Mouse (Mus musculus): ENCODE results near the gene Cyp2c37. TPM values are rescaled to one million over a fixed set of nuclear protein-coding genes. Genes with fewer than 3 reads are reported as not detected.
"Not testable (repeated sequence)": the region's sequence is repeated elsewhere in the genome, so short reads cannot be mapped to it uniquely, and the experiment has no call there.

The Cyp2c37 gene
- polyA plus RNA-seq (2012; rRNA removed) = not detected in 2 replicates

- DNase-seq (ENCODE audit: low read depth, low spot score) = not testable (repeated sequence)
- WGBS = 98% methylated on average over 1 of the region's 1 CpGs
These were observed at the start of gene Cyp2c37 for GRCm38 (mm10) chr19:39992140-39992539. Cyp2c37 (plus strand) TSS chr19:39992424.

- DNase-seq (ENCODE audit: low read depth, low spot score) = not testable (repeated sequence)
These were observed 31.4 kb upstream of the Cyp2c37 start for GRCm38 (mm10) chr19:39960861-39961260.

GRCm38 (mm10) chr19:39971096-39971495, 21.1 kb upstream of the Cyp2c37 start:
- not testable (repeated sequence) for DNase-seq (ENCODE audit: low read depth, low spot score)
- 88% methylated on average over 3 of the region's 3 CpGs for WGBS

- WGBS = 42% methylated on average over 2 of the region's 2 CpGs
These were observed 2.8 kb upstream of the Cyp2c37 start for GRCm38 (mm10) chr19:39989471-39989870.

More at GRCm38 (mm10) chr19:39989471-39989870, 2.8 kb upstream of the Cyp2c37 start:
- DNase-seq (ENCODE audit: low read depth, low spot score) = no peak

Other genes with a start within 250 kb of the Cyp2c37 start
- 0.11 TPM in 1 of 2 replicates, not detected in the other for gene Cyp2c40, start 179.6 kb upstream of the Cyp2c37 start, polyA plus RNA-seq (2012; rRNA removed)
- 0.05 TPM in 1 of 2 replicates, not detected in the other for gene Cyp2c69, start 105.6 kb upstream of the Cyp2c37 start, polyA plus RNA-seq (2012; rRNA removed)
- not detected in 2 replicates for gene Cyp2c54, start 81.4 kb downstream of the Cyp2c37 start, polyA plus RNA-seq (2012; rRNA removed)
- not detected in 2 replicates for gene Cyp2c50, start 97.3 kb downstream of the Cyp2c37 start, polyA plus RNA-seq (2012; rRNA removed)
- not detected in 2 replicates for gene Cyp2c70, start 194.9 kb downstream of the Cyp2c37 start, polyA plus RNA-seq (2012; rRNA removed)

Measured in large intestine, adult 2 months (tissue).